Mouse (Mus musculus) midbrain, embryonic 14.5 days (tissue): ENCODE data around the gene Ror2. TPM values are rescaled to one million over a fixed set of nuclear protein-coding genes. Genes with fewer than 3 reads are reported as not detected.

Experiments
- ATAC-seq: fragments of 200-750 bp; cut with Nextera tagmentation; 2 replicates; pipeline ENCODE4 v1.8.0; 2017; ENCODE audit warnings: moderate number of reproducible peaks, moderate library complexity; ENCODE audit not compliant: low FRiP score, low TSS enrichment
- DNase-seq: peaks from one replicate; pipeline ENCODE4 v3.0.0-alpha.2; 2015
- H3K27ac ChIP-seq: fragments of 300-500 bp; sonication (generic); replicated peaks from 2 replicates; pipeline ENCODE4 v1.5.1; 2014; ENCODE audit warnings: mild to moderate bottlenecking, low read depth, low read length, moderate library complexity
- H3K27me3 ChIP-seq: fragments of 300-500 bp; sonication (generic); 2 replicates; pipeline ENCODE4 v1.6.1; 2014; ENCODE audit warnings: low read length, control low read depth, mixed read lengths; ENCODE audit not compliant: control insufficient read depth, insufficient read depth
- H3K36me3 ChIP-seq: fragments of 300-500 bp; sonication (generic); 2 replicates; pipeline ENCODE4 v1.6.1; 2014; ENCODE audit warnings: low read length, control low read depth; ENCODE audit not compliant: control insufficient read depth, insufficient read depth
- H3K4me1 ChIP-seq: fragments of 300-500 bp; sonication (generic); 2 replicates; pipeline ENCODE4 v1.6.1; 2014; ENCODE audit warnings: mild to moderate bottlenecking, antibody characterized with exemption, low read length, control low read depth; ENCODE audit not compliant: control insufficient read depth, insufficient read depth
- H3K4me2 ChIP-seq: fragments of 300-500 bp; sonication (generic); 2 replicates; pipeline ENCODE4 v1.6.1; 2014; ENCODE audit warnings: mild to moderate bottlenecking, low read length, moderate library complexity
- H3K4me3 ChIP-seq: fragments of 300-500 bp; sonication (generic); replicated peaks from 2 replicates; pipeline ENCODE4 v1.5.1; 2014; ENCODE audit warnings: low read depth, low read length
- H3K9ac ChIP-seq: fragments of 300-500 bp; sonication (generic); replicated peaks from 2 replicates; pipeline ENCODE4 v1.6.1; 2014; ENCODE audit warnings: mild to moderate bottlenecking, low read length, moderate library complexity
- H3K9me3 ChIP-seq: fragments of 300-500 bp; sonication (generic); 2 replicates; pipeline ENCODE4 v1.6.1; 2016; ENCODE audit warnings: low read length, control low read depth, mixed read lengths; ENCODE audit not compliant: control insufficient read depth
- WGBS: fragments of 180-500 bp; shearing (Covaris S2); extraction: QIAGEN DNeasy Blood & Tissue Kit; methylation state at CpG from one replicate; pipeline ENCODE4 v1.1.7; 2014; 5-methylcytosine and 5-hydroxymethylcytosine counted together
- polyA plus RNA-seq: library from polyadenylated mRNA; unstranded; fragments of >200 nt; fragmentation: Nextera tagmentation; extraction: Ambion mirVana; gene quantifications from 2 replicates; pipeline ENCODE4 v1.2.1, GENCODE M21; 2014

Gene Ror2
- polyA plus RNA-seq, 1 experiment from 2014 or later = 3.2 TPM

GRCm38 (mm10) chr13:53233826-53234786 lies 51.8 kb downstream of the Ror2 start:
- Histone ChIP-seq H3K4me3 (no peak overlapping the region), H3K27ac (no peak overlapping the region), H3K27me3 (no peaks in the 10 kb centered on the region), H3K36me3 (no peaks in the 10 kb centered on the region), H3K9ac (no peak overlapping the region), H3K4me2 (no peak overlapping the region), H3K9me3 (no peaks in the 10 kb centered on the region), H3K4me1 (0 out of 2 replicates have a peak, but pooled peaks cover 7% of the 10 kb centered on the region)
- ATAC-seq (no peak), DNase-seq (no peak)
- WGBS = 23% methylated on average over 15 of the region's 15 CpGs

GRCm38 (mm10) chr13:53233381-53233780 lies 52.5 kb downstream of the Ror2 start:
- no peak overlapping the region for H3K9ac ChIP-seq
- H3K4me1 ChIP-seq = 0 out of 2 replicates have a peak, but pooled peaks cover 7% of the 10 kb centered on the region
- no peaks in the 10 kb centered on the region for H3K36me3 ChIP-seq
- 9% methylated on average over 9 of the region's 9 CpGs for WGBS
- H3K4me2 ChIP-seq = no peak overlapping the region
- no peak overlapping the region for H3K27ac ChIP-seq
- H3K27me3 ChIP-seq = no peaks in the 10 kb centered on the region
- DNase-seq (peak; percentile 41), ATAC-seq (no peak; the same call in 1 of the 2 replicates)
- no peak overlapping the region for H3K4me3 ChIP-seq
- no peaks in the 10 kb centered on the region for H3K9me3 ChIP-seq

- Histone ChIP-seq H3K9ac (no peak overlapping the region), H3K27me3 (no peaks in the 10 kb centered on the region), H3K4me2 (no peak overlapping the region), H3K4me1 (0 out of 2 replicates have a peak, but pooled peaks cover 7% of the 10 kb centered on the region), H3K27ac (no peak overlapping the region), H3K4me3 (no peak overlapping the region), H3K9me3 (no peaks in the 10 kb centered on the region), H3K36me3 (no peaks in the 10 kb centered on the region)
- ATAC-seq = no peak
- no peak for DNase-seq
- 26% methylated on average over 7 of the region's 7 CpGs for WGBS
Observed at GRCm38 (mm10) chr13:53232419-53232818, 53.5 kb downstream of the Ror2 start.

GRCm38 (mm10) chr13:53230446-53231161 lies 55.3 kb downstream of the Ror2 start:
- ATAC-seq (no peak), DNase-seq (no peak)
- Histone ChIP-seq H3K27me3 (no peaks in the 10 kb centered on the region), H3K4me2 (no peak overlapping the region), H3K4me3 (no peak overlapping the region), H3K36me3 (no peaks in the 10 kb centered on the region), H3K9me3 (no peaks in the 10 kb centered on the region), H3K9ac (no peak overlapping the region), H3K27ac (no peak overlapping the region), H3K4me1 (0 out of 2 replicates have a peak, but pooled peaks cover 7% of the 10 kb centered on the region)
- 65% methylated on average over 18 of the region's 18 CpGs for WGBS

- no peaks in the 10 kb centered on the region for H3K27me3 ChIP-seq
- no peak overlapping the region for H3K9ac ChIP-seq
- ATAC-seq = no peak
- H3K4me2 ChIP-seq = no peak overlapping the region
- H3K4me1 ChIP-seq = 0 out of 2 replicates have a peak, but pooled peaks cover 4% of the 10 kb centered on the region
- WGBS = 82% methylated on average over 6 of the region's 6 CpGs
- DNase-seq = no peak
- H3K4me3 ChIP-seq = no peak overlapping the region
- no peaks in the 10 kb centered on the region for H3K36me3 ChIP-seq
- peaks cover 6% of the 10 kb centered on the region; the same call in 1 of the 2 replicates for H3K9me3 ChIP-seq
- H3K27ac ChIP-seq = no peak overlapping the region
Observed at GRCm38 (mm10) chr13:53227019-53227418, 58.9 kb downstream of the Ror2 start.

GRCm38 (mm10) chr13:53226461-53226860 lies 59.5 kb downstream of the Ror2 start:
- 96% methylated on average over 7 of the region's 7 CpGs for WGBS
- ATAC-seq = no peak
- H3K27ac ChIP-seq = no peak overlapping the region

GRCm38 (mm10) chr13:53225925-53226324 lies 60.0 kb downstream of the Ror2 start:
- 0 out of 2 replicates have a peak, but pooled peaks cover 3% of the 10 kb centered on the region for H3K4me1 ChIP-seq
- H3K9ac ChIP-seq = no peak overlapping the region
- 95% methylated on average over 3 of the region's 3 CpGs for WGBS
- H3K27ac ChIP-seq = no peak overlapping the region
- H3K36me3 ChIP-seq = no peaks in the 10 kb centered on the region
- no peaks in the 10 kb centered on the region for H3K27me3 ChIP-seq
- no peak for ATAC-seq
- H3K9me3 ChIP-seq = peaks cover 6% of the 10 kb centered on the region; the same call in 1 of the 2 replicates
- H3K4me2 ChIP-seq = no peak overlapping the region
- no peak for DNase-seq
- no peak overlapping the region for H3K4me3 ChIP-seq

More at GRCm38 (mm10) chr13:53226461-53226860, 59.5 kb downstream of the Ror2 start:
- Histone ChIP-seq H3K4me3 (no peak overlapping the region), H3K4me1 (0 out of 2 replicates have a peak, but pooled peaks cover 4% of the 10 kb centered on the region), H3K4me2 (no peak overlapping the region), H3K36me3 (no peaks in the 10 kb centered on the region), H3K9ac (no peak overlapping the region), H3K27me3 (no peaks in the 10 kb centered on the region), H3K9me3 (peaks cover 6% of the 10 kb centered on the region; the same call in 1 of the 2 replicates)
- no peak for DNase-seq

- Histone ChIP-seq H3K4me3 (no peak overlapping the region), H3K9ac (no peak overlapping the region), H3K27ac (no peak overlapping the region), H3K36me3 (no peaks in the 10 kb centered on the region), H3K4me1 (no peaks in the 10 kb centered on the region), H3K4me2 (no peak overlapping the region), H3K27me3 (no peaks in the 10 kb centered on the region), H3K9me3 (peaks cover 6% of the 10 kb centered on the region; the same call in 1 of the 2 replicates)
- no peak for ATAC-seq
- DNase-seq = no peak
- 92% methylated on average over 6 of the region's 6 CpGs for WGBS
Observed at GRCm38 (mm10) chr13:53221176-53221575, 64.7 kb downstream of the Ror2 start.
